Mouse (Mus musculus) brain, embryonic 18.5 days (tissue): ENCODE measurements around the gene Crtam.

Experiments
- DNase-seq: peaks from one replicate; pipeline ENCODE4 v3.0.0-alpha.2; 2012; ENCODE audit warnings: low read depth, low spot score

The Crtam gene

DNA sequence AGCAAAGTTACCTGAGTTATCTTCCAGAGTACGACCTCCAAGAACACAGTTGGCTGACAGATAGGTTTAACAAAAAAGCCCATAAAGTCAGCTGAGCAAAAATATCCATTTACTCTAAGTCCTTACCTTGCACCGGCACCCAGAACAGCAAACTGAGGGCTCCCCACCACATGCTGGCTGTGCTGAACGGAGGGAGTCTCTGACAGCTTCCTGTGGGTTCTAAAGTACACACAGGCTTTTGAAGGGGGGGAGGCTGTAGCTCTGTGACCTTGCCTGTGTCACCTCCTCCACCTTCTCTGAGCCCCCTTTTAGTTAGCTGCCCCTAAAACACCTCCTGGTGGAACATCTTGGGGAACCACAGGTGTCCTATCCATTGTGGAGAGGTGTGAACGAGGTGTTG lies at the start of gene Crtam:
Crtam (minus strand) TSS at position 214 of the 400 bp plus-strand sequence.
- no peak for DNase-seq

DNA sequence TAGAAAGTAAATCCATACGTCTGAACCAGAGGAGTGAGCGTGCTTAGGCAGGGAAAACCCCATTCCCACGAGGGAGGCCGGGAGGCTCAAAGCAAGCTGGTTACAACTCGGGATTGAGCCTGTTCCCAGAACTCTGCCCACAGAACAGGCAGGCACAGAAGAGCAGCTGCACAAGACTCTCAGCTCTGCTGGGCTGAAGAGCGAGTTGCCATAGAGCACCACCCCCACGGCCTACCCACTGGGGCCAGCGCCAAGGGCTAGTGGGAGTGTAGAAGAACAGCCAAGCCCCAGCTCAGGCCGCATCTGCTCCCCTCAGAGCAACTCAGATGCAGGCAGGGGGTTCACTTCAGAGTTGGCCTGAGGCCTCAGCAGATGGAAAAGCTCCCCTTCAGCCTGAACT lies 49.7 kb upstream of the Crtam start:
- DNase-seq: no peak

DNA sequence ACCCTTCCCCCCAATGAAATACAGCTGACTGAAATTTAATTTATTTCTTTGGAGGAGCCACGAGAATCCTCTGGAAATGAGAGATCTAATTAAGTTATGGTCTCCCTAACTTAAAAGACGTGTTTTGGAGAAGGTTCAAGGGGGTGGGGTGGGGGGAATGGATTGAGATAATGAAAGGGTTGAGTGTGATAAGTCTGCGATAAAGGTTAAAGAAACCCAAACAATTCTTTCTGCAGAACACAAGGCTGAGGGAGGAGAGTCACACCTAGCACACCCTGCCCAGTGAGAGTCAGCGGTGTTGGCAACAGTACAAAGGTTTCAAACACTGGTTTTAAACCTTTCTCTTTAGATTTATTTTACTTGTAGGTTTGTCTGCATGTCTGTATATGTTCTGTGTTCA lies 49.0 kb upstream of the Crtam start:
- no peak for DNase-seq

DNA sequence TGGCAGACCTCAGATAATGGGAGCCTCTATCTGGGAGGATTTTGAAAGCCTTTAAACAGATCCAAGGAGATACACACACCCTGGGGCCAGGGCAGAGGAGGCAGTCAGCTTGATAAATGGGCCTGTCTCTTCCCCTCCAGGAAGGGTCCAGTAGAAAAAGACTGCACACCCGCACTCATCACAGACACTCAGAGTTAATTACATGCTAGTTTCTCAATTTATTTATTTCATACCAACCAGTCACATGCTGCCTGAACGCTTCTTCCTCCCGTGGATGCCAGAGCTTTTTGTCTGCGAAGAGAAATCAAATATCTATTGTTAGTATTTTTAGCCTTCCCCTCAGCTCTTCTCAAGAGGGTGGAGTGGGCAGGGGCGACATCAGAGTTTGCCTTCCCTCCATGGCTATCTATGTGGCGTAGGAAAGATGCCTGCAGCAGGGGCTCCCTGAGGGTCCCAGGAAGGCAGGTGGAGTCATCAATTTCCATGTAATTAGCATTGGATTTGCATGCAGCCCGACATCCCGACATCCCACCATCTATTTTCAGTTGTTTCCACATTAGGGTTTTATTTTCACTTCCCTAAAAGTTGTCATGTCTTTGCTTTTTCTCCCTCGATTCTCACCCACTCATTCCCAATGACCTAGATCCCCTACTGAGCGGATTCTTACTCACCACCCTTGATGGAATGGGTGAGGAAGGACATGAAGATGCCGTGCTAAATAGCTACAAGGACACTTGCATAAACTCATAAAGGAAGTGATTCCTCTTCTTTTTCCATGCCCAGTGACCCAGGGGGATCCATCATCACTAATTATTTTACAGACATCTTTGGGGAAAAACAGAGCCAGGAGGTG lies 46.9 kb upstream of the Crtam start:
- DNase-seq: no peak

DNA sequence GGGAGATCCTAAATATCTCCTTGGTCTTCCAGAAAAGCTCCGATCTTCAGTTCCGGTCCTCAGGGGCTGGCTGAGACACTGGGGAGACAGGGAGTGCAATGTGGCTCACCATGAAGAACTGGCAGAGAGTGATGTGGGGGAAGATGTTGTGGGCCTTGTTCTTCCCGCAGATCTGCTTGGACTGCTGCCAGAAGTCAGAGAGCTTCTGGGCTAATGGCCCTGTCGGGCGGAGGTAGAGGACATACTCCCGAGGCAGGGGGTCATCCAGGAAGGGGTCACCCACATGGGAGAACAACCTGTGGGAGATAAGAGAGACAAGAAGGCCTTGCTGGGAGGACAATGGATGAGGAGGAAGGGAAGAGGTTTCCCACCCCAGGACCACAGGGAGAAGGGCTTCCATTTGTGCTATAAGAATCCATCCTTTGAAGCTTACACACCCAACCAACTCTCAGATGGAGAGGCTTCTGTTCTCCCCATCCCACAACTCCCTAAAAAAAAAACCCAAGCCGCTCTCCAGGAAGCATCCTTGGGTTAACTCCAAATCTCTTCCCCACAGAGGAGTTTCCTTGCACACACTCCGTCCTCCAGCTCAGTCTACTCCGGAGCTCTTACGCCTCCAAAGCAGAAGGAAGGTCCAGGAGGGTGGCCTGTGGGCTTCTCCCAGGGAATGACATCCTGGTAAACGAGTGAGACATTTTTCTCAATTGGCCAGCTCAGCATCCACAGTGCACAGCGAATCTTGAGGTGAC lies 46.1 kb upstream of the Crtam start:
- no peak for DNase-seq

DNA sequence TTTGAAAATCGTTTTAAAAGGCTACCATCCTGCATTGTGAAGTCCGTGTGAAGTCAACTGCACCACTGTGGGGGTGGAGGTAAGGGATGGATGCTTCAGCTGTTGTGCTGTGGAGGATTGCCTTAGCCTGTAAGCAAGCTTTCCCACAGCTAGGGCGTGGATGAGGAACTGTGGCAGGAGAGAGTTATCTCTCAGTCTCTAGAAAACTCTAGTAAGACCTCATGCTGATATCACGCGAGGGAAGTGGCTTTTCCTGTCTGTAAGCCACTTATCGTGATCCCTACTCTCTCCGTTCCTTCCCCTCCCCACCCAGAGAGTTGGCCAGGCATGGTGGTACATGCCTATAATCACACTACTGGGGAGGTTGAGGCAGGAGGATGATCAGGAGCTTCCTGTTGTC lies 44.9 kb upstream of the Crtam start:
- DNase-seq: no peak

DNA sequence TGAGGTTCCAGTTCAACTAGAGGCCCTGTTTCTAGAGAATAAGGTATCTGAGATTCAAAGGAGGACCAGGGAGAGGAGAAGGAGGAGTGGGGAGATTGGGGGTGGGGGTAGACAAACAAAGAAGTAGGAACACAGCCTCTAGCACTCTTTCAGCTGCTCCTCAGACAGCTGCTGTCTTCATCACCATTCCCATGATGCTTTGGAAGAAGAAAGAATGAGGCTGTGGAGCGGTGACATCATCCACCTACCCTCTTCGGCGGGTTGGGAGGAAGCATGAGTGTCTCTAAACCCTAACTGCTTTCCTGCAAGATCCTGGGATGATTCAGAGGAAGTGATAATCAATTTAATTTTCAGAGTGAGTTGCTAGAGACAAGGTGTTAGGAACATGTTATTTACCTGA lies 44.4 kb upstream of the Crtam start:
- DNase-seq: no peak

DNA sequence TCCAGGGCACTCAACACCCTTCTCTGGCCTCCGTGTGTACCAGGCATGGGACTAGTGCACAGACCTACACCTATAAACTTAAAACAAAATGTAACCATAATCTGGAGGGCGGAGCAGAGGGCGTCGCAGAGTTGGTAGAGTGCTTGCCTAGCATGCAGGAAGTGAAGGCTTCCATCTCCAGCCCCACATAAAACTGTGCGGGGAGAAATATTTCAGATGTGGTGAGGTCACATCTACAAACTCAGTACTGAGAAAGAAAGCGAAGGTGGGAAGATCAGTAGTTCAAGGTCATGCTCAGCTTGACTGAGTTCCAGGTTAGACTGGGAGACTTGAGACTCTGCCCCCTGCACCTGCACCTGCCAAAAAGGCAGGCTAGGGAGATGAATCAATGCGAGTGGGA lies 43.8 kb upstream of the Crtam start:
- no peak for DNase-seq

DNA sequence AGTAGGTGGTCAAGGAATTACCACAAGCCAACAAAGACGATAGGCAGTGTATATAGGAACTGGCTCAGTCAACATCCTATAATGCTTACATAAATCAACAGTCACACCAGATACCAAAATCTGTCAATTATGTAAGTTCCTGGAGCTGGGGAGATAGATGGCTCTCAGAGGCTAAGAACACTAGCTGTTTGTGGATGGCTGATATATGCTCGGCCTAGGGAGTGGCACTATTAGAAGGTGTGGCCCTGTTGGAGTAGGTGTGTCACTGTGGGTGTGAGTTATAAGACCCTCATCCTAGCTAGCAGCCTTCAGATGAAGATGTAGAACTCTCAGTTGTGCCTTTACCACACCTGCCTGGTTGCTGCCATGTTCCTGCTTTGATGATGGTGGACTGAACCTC lies 43.2 kb upstream of the Crtam start:
- no peak for DNase-seq

DNA sequence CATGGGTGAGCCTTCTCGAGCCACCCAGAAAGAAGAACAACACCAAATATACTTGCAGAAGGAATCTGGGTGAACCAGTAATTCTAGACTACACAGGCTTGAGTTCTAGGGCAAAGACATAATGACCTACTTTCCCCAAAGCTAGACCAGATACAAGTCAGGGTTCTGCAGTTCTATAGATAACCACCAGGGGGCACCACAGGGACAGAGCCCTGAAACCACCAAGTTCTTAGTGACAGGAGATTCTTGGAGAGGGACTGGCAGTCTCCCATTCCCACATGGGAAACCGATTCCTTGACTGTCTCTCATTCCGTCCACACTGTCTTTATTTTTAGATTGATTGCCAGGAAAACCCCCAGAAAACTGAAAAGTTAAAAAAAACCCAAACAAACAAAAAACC lies 40.2 kb upstream of the Crtam start:
- DNase-seq: no peak

DNA sequence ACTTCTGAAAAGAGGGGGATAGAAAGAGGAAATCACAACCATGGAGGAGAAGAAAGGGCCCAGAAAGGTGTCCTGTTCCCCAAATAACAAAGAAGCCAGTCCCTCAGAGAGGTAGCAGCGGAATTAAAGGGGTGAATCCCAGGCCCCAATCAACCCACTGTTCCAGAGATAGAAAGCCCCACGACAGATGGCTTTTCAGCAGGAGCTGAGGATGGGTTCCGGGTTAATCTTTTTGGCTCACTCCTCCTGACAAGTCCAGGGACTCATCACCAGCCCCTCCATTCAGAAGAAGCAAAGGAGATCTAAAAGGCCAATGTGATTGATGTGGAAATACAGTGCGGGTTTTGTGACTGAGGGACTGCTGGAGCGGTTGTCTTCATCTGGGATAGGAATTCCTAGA lies 39.2 kb upstream of the Crtam start:
- no peak for DNase-seq

DNA sequence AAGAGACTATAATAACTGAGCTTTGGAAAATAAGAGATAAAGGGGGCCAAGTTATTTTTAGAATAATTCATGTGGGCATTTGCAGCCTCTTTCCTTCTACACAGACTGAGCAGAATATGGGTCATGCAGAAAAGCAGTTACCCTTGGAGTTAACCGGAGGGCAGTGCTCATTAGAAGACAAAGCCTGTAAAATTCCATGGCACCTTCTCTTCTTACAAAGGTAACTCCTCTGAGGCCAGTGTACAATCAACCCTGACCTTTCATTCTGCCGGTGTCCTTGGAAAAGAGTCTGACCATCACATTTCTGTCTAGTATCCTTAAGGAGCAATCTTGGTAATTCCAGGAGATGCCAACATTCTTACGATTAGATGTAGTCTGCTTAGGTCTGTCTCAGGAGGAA lies 37.0 kb upstream of the Crtam start:
- DNase-seq: no peak

DNA sequence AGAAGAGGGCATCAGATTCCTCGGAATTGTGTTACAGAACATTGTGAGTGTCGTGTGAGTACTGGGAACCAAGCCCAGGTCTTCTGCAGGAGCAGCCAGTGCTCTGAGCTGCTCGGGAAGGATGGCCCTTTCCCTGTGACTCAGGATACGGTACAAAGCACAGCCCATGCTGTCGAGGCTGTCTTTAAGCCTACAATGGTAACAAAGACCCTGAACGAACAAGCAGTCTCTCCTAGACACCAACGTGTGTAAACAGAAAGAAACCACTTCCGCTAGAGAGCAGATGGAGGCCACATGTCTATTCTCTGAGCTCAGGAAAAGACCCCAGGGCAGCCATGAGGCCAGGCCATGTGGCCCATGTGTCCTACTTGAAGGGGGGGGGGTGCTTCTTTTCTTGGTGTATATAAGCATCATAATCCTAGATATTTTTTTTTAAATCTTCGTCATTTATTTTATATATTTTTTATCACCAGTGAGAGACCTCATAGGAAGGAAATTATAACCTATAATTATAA lies 33.8 kb upstream of the Crtam start:
- DNase-seq: no peak

DNA sequence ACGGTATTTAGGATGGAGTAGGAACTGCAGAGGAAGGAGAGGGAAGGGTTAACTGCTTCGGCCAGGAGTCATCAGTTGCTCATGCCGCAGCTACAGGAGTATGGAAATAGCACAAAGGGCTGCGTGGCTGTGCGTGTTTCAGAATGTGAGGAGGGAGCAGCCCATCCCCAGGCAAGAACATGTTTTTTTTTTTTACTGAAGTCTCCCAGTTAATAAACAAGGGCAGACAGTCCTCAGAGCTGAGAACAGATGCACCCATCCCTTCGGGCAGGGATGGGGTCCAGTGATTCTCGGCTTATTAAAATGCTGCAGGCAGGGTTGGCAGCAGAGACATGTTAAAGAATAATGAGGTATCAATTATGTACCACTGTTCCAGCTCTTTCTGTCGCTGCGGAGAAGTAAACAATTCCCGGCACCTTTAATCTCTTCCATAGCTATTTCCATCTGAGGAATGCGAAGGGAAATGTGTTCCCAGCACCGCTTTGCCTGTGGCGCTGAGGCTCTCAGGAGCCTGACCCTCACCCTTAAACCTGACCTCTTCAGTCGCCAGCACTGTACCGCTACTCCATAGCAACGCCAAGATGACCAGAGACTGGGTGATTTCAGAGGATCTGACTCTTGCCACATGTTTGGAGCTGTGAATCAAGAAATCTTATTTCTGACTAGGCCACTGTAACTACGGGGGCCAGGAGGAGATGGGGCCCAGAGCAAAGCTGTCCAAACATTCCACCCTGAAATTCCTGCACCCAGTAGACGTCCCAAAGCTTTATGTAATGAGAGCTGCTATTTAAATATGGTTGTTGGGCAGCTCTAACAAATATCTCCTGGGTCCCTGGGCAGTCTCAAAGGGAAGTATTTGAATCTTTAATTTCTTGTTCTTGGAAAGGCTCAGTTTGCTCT lies 27.4 kb upstream of the Crtam start:
- DNase-seq: no peak

DNA sequence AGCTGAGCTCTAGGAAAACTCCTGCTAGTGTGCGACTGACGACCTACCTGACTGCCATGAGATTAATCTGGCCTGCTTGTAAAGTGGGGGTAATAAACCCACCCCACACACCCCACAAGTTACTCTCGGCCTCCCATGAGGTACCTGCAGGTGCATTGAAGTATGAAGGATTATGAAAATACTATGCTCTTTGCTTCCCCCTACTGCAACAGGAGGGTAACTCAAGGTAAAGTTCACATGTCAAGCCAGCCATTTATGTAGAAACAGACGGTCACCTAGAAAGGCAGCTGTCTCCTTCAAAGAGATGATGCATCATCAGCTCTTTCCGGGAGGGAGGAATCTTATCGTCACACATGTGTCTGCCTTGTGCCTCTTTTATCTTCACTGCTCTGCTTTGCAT lies 25.4 kb upstream of the Crtam start:
- DNase-seq: no peak

DNA sequence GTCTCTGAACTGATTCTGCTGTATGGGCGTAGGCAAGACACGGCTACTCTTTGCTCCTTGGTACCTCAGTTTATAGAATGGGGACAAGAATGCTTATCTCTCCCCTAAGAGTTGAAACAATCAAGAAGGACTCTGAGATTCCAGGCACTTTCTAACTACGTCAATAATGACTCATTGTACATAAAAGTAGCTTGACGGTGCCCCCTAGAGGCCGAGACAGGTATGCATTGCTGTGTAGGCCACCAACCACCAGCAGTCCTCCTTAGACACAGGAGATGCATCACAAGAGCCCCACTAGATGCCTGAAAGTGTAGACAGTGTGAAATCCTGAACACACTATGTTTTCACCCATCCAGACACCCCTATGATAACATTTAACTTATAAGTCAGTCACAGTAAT lies 24.0 kb upstream of the Crtam start:
- no peak for DNase-seq

DNA sequence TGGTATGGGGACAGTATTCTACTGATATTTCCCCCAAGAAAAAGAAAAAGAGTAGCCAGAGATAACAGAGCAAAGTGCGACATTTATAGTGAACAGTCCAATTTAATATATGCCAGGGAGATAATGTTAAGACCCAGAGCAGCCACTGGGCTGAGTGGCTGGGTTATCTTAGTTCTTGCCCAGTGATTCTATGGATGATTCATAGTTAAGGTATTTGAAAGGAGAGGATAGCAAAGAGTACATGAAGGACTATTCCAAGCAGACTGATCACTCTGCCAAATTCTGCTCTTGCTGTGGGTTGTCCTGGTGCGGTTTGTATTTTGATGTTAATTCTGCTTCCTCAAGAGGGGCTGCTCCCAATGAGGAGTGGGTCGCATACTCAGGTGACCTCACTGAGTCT lies 17.3 kb upstream of the Crtam start:
- no peak for DNase-seq

DNA sequence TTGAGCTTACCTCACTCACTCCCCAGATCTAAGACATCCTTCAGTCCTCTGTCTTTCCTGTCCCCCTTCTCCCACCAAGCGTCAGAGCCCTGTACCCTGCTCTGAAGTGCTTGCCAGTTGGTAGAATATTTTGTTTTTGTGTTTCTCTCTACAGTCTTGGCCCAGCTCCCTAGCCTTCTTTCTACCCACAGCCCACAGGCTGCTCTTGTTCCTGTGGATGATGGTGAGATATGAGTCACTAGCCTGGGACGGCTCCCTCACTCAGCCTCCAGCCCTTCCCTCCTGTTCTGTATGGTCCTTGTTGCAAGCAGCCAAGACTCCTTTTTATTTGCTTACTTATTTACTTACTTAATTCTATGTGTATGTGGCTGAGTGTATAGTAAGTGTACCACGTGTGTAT lies 16.1 kb upstream of the Crtam start:
- no peak for DNase-seq

DNA sequence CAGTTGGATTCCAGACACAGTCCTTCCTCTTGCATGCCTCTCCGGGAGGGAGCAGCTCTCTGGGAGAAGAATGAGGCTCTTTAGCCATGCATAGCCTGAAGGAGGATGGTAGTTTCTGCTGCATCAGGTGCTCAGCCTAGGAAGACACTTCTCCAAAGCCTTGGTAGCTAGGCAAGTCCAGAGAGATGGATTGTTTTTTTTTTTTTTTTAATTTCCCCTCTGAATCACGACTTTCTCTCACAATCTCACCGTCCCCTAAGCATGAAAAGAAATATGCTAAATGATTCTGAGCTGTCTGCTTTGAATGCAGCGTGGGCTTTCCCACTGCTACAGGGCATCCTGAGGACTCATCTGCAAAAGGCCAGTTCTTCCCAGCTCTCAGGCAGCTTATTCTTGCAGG lies 10.1 kb upstream of the Crtam start:
- DNase-seq: no peak

DNA sequence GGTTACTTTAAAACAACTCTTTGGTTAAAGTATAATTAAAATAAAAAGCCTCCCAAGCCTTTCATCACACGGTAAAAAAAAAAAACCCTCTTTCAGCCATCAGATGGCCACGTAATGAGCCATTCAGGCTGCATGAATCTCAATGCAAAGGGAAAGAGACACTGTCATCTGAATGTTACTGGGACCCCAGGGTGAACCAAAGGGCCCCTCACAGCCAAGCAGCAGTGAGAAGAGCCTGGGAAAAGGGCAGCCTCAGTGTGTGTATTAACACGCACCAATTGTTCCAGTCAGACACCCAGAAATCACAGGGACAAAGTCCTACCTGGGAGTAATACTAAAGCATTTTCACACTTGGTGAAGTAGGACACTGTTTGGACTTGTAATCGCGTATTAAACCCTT lies 8.0 kb upstream of the Crtam start:
- DNase-seq: no peak

DNA sequence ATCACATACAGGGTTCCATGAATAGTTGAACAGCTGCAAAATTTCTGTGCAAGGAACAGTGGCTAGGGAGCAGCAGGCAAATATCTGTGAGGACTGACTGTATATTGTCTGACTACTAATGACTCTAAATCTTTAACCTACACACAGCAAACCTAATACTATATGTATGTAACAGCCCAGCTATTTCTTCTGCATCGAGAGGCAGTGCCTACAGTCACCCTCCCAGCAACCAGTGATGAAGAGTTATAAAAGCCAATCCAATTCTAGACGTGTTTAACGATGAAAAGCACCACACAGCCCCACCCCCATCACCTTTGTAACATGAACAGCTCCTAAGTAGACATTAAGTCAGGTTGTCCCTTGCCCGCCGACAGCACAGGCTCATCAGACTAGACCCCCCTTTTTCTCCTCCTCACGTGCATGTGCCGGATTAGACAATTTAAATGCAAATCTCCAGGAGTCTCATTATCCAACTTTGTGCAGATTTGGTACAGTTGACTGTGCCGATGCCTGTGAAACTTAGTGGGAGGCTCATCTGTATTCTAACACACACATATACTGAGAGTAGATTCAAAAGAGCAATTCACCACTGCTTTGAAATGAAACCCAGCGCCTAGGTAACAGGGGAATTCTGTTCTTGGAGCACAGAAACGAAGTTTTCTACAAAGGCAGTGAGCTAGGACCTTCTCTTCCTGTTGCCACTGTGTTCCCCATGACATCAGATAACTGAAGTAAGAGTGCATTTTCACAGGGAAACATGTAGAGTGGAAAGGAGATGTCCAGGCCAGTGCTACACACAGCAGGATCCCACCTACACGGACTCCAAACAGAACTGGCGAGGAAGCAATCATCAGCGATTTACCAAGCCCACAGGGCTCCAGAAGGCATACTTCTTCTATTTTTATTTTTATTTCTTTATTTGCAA lies 7.3 kb upstream of the Crtam start:
- peak; percentile 69 for DNase-seq
